Mouse (Mus musculus): ENCODE data around the gene Dedd2. TPM values are rescaled to one million over a fixed set of nuclear protein-coding genes. Genes with fewer than 3 reads are reported as not detected.
A peak's percentile ranks its signal among the peaks of the same experiment; 100 is the strongest.

Dedd2 gene
- polyA plus RNA-seq, 1 experiment from 2014 or later: 11.0 TPM

GRCm38 (mm10) chr7:25179606-25180161 is 40.7 kb downstream of the Dedd2 start, which contains the start of gene Pou2f2:
Gene Pou2f2, minus strand, starts transcription at chr7:25179726.
- Histone ChIP-seq H3K4me1 (ENCODE audit: control insufficient read depth, insufficient read depth, low read length) (peaks cover 12% of the 10 kb centered on the region), H3K27ac (ENCODE audit: low read depth, low read length) (peak within 1 kb of the TSS; percentile 86), H3K36me3 (ENCODE audit: control insufficient read depth, insufficient read depth, low read length) (no peaks in the 10 kb centered on the region), H3K9ac (ENCODE audit: low read length) (peak within 1 kb of the TSS; percentile 80), H3K9me3 (ENCODE audit: control insufficient read depth, low read length) (no peaks in the 10 kb centered on the region), H3K4me2 (ENCODE audit: low read depth) (peak within 1 kb of the TSS; percentile 80), H3K4me3 (ENCODE audit: low read depth, low read length) (peak within 1 kb of the TSS; percentile 66), H3K27me3 (ENCODE audit: control insufficient read depth, insufficient read depth, low read length) (peaks cover 39% of the 10 kb centered on the region)
- peak; percentile 92 for ATAC-seq (ENCODE audit: insufficient read depth, low FRiP score, low TSS enrichment)
- peak; percentile 93 for DNase-seq (ENCODE audit: low spot score)
- WGBS: 0% methylated on average over 39 of the region's 56 CpGs

DNA sequence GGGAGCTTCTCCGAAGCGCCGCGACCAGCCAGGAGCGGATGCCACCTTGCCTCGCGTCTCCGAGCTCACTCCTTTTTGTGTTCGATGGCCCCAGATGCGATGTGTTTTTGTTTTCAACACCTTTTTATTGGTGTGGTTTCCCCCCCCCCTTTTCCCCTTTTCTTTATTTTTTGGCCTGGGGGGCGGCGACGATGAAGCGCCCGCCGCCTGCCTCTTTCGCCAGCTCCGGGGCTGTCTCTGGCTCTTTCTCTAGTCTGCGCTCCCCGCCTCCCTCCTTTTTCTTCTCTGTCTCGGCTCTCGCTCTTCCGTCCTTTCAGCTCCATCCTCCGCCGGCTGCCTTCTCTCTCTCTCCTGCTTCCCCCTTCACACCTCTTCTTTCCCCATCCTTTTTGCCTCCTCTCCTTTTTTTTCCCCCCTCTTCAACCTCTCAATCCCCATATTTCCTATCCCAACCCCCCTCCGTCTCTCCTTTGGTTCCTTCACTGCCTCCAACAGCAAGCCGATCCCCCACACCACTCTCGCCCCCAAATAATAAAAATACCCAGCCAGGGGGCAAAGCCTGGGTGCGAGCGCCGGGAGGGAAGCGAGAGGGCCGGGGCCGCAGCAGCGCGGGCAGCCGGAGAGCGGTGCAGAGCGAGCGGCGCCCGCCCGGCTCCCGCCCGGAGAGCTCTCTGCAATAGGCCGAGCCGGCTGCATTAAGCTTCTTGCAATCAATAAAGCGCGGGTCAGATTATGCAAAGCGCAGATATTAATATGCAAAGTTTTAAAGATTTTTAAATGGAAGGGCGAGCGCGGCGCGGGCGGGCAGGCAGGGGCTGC is 41.4 kb downstream of the Dedd2 start:
- H3K36me3 ChIP-seq (ENCODE audit: control insufficient read depth, insufficient read depth, low read length): no peaks in the 10 kb centered on the region
- peaks cover 15% of the 10 kb centered on the region for H3K4me1 ChIP-seq (ENCODE audit: control insufficient read depth, insufficient read depth, low read length)
- under 1% methylated on average over 55 of the region's 56 CpGs for WGBS
- peak overlapping the region; percentile 86 for H3K27ac ChIP-seq (ENCODE audit: low read depth, low read length)
- peak; percentile 41 for DNase-seq (ENCODE audit: low spot score)
- peaks cover 39% of the 10 kb centered on the region for H3K27me3 ChIP-seq (ENCODE audit: control insufficient read depth, insufficient read depth, low read length)
- H3K9ac ChIP-seq (ENCODE audit: low read length): peak overlapping the region; percentile 80
- peak; percentile 68 for ATAC-seq (ENCODE audit: insufficient read depth, low FRiP score, low TSS enrichment)
- peak overlapping the region; percentile 66 for H3K4me3 ChIP-seq (ENCODE audit: low read depth, low read length)
- H3K4me2 ChIP-seq (ENCODE audit: low read depth): peak overlapping the region; percentile 80
- H3K9me3 ChIP-seq (ENCODE audit: control insufficient read depth, low read length): no peaks in the 10 kb centered on the region

GRCm38 (mm10) chr7:25178317-25178716 is 42.1 kb downstream of the Dedd2 start:
- Histone ChIP-seq H3K4me1 (ENCODE audit: control insufficient read depth, insufficient read depth, low read length) (peaks cover 15% of the 10 kb centered on the region), H3K9ac (ENCODE audit: low read length) (peak overlapping the region; percentile 80), H3K4me2 (ENCODE audit: low read depth) (peak overlapping the region; percentile 80), H3K27ac (ENCODE audit: low read depth, low read length) (peak overlapping the region; percentile 86), H3K9me3 (ENCODE audit: control insufficient read depth, low read length) (no peaks in the 10 kb centered on the region), H3K4me3 (ENCODE audit: low read depth, low read length) (peak overlapping the region; percentile 66), H3K27me3 (ENCODE audit: control insufficient read depth, insufficient read depth, low read length) (peaks cover 39% of the 10 kb centered on the region), H3K36me3 (ENCODE audit: control insufficient read depth, insufficient read depth, low read length) (no peaks in the 10 kb centered on the region)
- ATAC-seq (ENCODE audit: insufficient read depth, low FRiP score, low TSS enrichment) (no peak), DNase-seq (ENCODE audit: low spot score) (no peak)
- 0% methylated on average over 14 of the region's 17 CpGs for WGBS

GRCm38 (mm10) chr7:25174343-25174742 is 46.1 kb downstream of the Dedd2 start:
- H3K9ac ChIP-seq (ENCODE audit: low read length): no peak overlapping the region

DNA sequence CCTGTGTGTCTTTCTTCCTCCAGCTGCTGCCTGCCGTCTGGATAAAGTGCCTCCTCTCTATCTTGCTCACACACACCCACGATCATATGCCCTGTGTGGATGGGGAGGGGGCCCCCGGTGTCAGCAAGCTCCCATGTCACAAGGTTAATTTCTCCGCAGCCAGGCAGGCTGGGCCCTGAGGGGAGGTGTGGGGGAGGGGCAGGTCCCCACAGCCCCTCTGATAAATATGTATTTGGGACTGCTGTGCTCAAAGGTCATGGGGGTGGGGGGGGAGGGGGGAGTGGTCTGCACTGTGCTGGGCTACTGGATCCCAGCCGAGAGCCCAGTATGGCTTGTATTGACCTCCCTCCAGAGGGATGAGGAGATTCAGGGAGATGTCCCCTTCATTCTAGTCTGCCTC is 47.7 kb downstream of the Dedd2 start:
- DNase-seq (ENCODE audit: low spot score): peak; percentile 58
- no peak overlapping the region for H3K9ac ChIP-seq (ENCODE audit: low read length)
- no peaks in the 10 kb centered on the region for H3K9me3 ChIP-seq (ENCODE audit: control insufficient read depth, low read length)
- peaks cover 6% of the 10 kb centered on the region; the same call in 1 of the 2 replicates for H3K4me1 ChIP-seq (ENCODE audit: control insufficient read depth, insufficient read depth, low read length)
- no peaks in the 10 kb centered on the region for H3K36me3 ChIP-seq (ENCODE audit: control insufficient read depth, insufficient read depth, low read length)
- WGBS: 40% methylated on average over 5 of the region's 5 CpGs
- H3K27me3 ChIP-seq (ENCODE audit: control insufficient read depth, insufficient read depth, low read length): 0 out of 2 replicates have a peak, but pooled peaks cover 2% of the 10 kb centered on the region
- ATAC-seq (ENCODE audit: insufficient read depth, low FRiP score, low TSS enrichment): peak; percentile 62
- no peak overlapping the region for H3K4me2 ChIP-seq (ENCODE audit: low read depth)
- peak overlapping the region; percentile 45; the same call in 1 of the 2 replicates for H3K27ac ChIP-seq (ENCODE audit: low read depth, low read length)
- no peak overlapping the region for H3K4me3 ChIP-seq (ENCODE audit: low read depth, low read length)

More at GRCm38 (mm10) chr7:25174343-25174742, 46.1 kb downstream of the Dedd2 start:
- WGBS: 60% methylated on average over 11 of the region's 11 CpGs
- ATAC-seq (ENCODE audit: insufficient read depth, low FRiP score, low TSS enrichment) (no peak), DNase-seq (ENCODE audit: low spot score) (peak; percentile 40)
- Histone ChIP-seq H3K4me2 (ENCODE audit: low read depth) (0 out of 2 replicates have a peak overlapping the region, but pooled peaks have one; percentile 2), H3K27me3 (ENCODE audit: control insufficient read depth, insufficient read depth, low read length) (peaks cover 7% of the 10 kb centered on the region; the same call in 1 of the 2 replicates), H3K27ac (ENCODE audit: low read depth, low read length) (peak overlapping the region; percentile 47), H3K4me1 (ENCODE audit: control insufficient read depth, insufficient read depth, low read length) (peaks cover 6% of the 10 kb centered on the region; the same call in 1 of the 2 replicates), H3K9me3 (ENCODE audit: control insufficient read depth, low read length) (no peaks in the 10 kb centered on the region), H3K36me3 (ENCODE audit: control insufficient read depth, insufficient read depth, low read length) (no peaks in the 10 kb centered on the region), H3K4me3 (ENCODE audit: low read depth, low read length) (no peak overlapping the region)

DNA sequence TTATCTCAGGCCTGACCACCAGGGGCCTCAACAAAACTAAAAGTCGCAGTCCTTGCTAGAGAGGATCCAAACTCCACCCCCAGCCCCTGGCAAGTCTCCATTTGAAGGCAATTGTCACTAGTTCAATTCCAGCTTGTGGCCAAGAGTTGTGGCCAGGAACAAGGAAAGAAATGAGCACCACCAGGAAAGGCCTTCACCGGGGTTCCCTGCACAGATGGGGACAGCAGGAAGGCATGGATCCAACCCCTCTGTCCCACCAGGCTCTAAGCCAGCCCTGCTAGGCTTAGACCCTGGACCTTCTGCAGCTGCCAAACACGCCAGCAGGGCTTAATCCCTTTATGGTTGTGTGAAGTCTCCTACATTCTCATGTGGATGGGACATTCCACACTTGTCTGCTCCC is 49.8 kb downstream of the Dedd2 start:
- Histone ChIP-seq H3K4me3 (ENCODE audit: low read depth, low read length) (no peak overlapping the region), H3K4me1 (ENCODE audit: control insufficient read depth, insufficient read depth, low read length) (peaks cover 6% of the 10 kb centered on the region; the same call in 1 of the 2 replicates), H3K36me3 (ENCODE audit: control insufficient read depth, insufficient read depth, low read length) (no peaks in the 10 kb centered on the region), H3K27me3 (ENCODE audit: control insufficient read depth, insufficient read depth, low read length) (no peaks in the 10 kb centered on the region), H3K27ac (ENCODE audit: low read depth, low read length) (no peak overlapping the region), H3K9me3 (ENCODE audit: control insufficient read depth, low read length) (no peaks in the 10 kb centered on the region), H3K9ac (ENCODE audit: low read length) (no peak overlapping the region), H3K4me2 (ENCODE audit: low read depth) (no peak overlapping the region)
- DNase-seq (ENCODE audit: low spot score) (no peak), ATAC-seq (ENCODE audit: insufficient read depth, low FRiP score, low TSS enrichment) (no peak)
- WGBS: 51% methylated on average over 3 of the region's 3 CpGs

GRCm38 (mm10) chr7:25166106-25166505 is 54.3 kb downstream of the Dedd2 start:
- Histone ChIP-seq H3K27ac (ENCODE audit: low read depth, low read length) (no peak overlapping the region), H3K9ac (ENCODE audit: low read length) (no peak overlapping the region), H3K4me3 (ENCODE audit: low read depth, low read length) (no peak overlapping the region), H3K27me3 (ENCODE audit: control insufficient read depth, insufficient read depth, low read length) (no peaks in the 10 kb centered on the region), H3K4me1 (ENCODE audit: control insufficient read depth, insufficient read depth, low read length) (no peaks in the 10 kb centered on the region), H3K9me3 (ENCODE audit: control insufficient read depth, low read length) (no peaks in the 10 kb centered on the region), H3K36me3 (ENCODE audit: control insufficient read depth, insufficient read depth, low read length) (no peaks in the 10 kb centered on the region), H3K4me2 (ENCODE audit: low read depth) (no peak overlapping the region)
- no peak for DNase-seq (ENCODE audit: low spot score)
- 86% methylated on average over 5 of the region's 5 CpGs for WGBS
- ATAC-seq (ENCODE audit: insufficient read depth, low FRiP score, low TSS enrichment): no peak

DNA sequence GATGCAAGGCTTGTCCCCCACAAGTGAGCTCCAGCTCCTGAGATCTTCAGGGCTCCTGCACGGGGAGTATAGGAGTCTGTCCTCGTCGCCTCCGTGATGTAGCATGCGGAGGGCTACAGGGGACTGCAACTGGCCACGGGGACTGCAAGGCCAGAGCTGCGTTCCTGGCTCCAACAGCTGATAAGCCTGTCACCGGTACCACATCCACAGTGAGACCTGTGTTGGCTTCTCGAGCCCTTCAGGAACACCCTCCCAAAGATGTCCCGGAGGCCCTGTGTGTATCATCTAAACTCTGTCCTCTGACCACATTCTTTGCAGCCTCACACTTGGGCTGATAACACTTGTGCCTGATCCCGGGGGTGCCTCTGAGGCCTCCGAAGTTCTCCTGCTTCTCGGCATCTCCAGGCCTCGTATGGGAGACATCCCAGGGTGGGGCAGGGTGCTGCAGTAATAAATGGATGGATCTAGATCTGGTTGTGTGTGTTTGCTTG is 64.2 kb downstream of the Dedd2 start:
- Histone ChIP-seq H3K9me3 (ENCODE audit: control insufficient read depth, low read length) (no peaks in the 10 kb centered on the region), H3K27ac (ENCODE audit: low read depth, low read length) (no peak overlapping the region), H3K9ac (ENCODE audit: low read length) (no peak overlapping the region; the same call in 1 of the 2 replicates), H3K27me3 (ENCODE audit: control insufficient read depth, insufficient read depth, low read length) (no peaks in the 10 kb centered on the region), H3K36me3 (ENCODE audit: control insufficient read depth, insufficient read depth, low read length) (no peaks in the 10 kb centered on the region), H3K4me3 (ENCODE audit: low read depth, low read length) (no peak overlapping the region), H3K4me2 (ENCODE audit: low read depth) (peak overlapping the region; percentile 32), H3K4me1 (ENCODE audit: control insufficient read depth, insufficient read depth, low read length) (peaks cover 45% of the 10 kb centered on the region)
- 36% methylated on average over 14 of the region's 14 CpGs for WGBS
- no peak for ATAC-seq (ENCODE audit: insufficient read depth, low FRiP score, low TSS enrichment)
- no peak for DNase-seq (ENCODE audit: low spot score)

Data from neural tube, embryonic 11.5 days (tissue).